Mouse (Mus musculus): ENCODE measurements at regions not wholly inside any gene's neighbourhood (a gene's known extent, or its start where the extent isn't known, plus 50 kb on each side); places are given as distances from the start of the nearest gene placed in this dataset.

- H3K9ac ChIP-seq (ENCODE audit: low read length), result no peak overlapping the region
- 22% methylated on average over 2 of the region's 2 CpGs for WGBS
Measured at GRCm38 (mm10) chr17:79172328-79172727, 120.6 kb downstream of the Qpct start.

GRCm38 (mm10) chr17:79170690-79171089 lies 119.0 kb downstream of the Qpct start:
- Histone ChIP-seq H3K27me3 (ENCODE audit: control insufficient read depth, insufficient read depth, low read length) (no peaks in the 10 kb centered on the region), H3K36me3 (ENCODE audit: control insufficient read depth, insufficient read depth, low read length) (no peaks in the 10 kb centered on the region), H3K9ac (ENCODE audit: low read length) (no peak overlapping the region), H3K4me2 (ENCODE audit: low read depth, low read length) (no peak overlapping the region), H3K27ac (ENCODE audit: low read length) (no peak overlapping the region), H3K4me1 (ENCODE audit: control insufficient read depth, insufficient read depth, low read length) (0 out of 2 replicates have a peak, but pooled peaks cover 3% of the 10 kb centered on the region), H3K4me3 (replicated peaks; ENCODE audit: low read length) (no peak overlapping the region), H3K9me3 (replicated peaks; ENCODE audit: control insufficient read depth, low read length) (no peaks in the 10 kb centered on the region)
- 52% methylated on average over 4 of the region's 4 CpGs for WGBS
- ATAC-seq (ENCODE audit: insufficient read depth, low FRiP score), result no peak

More at GRCm38 (mm10) chr17:79172328-79172727, 120.6 kb downstream of the Qpct start:
- Histone ChIP-seq H3K27ac (ENCODE audit: low read length) (no peak overlapping the region), H3K9me3 (replicated peaks; ENCODE audit: control insufficient read depth, low read length) (no peaks in the 10 kb centered on the region), H3K36me3 (ENCODE audit: control insufficient read depth, insufficient read depth, low read length) (no peaks in the 10 kb centered on the region), H3K4me2 (ENCODE audit: low read depth, low read length) (no peak overlapping the region), H3K27me3 (ENCODE audit: control insufficient read depth, insufficient read depth, low read length) (no peaks in the 10 kb centered on the region), H3K4me3 (replicated peaks; ENCODE audit: low read length) (no peak overlapping the region), H3K4me1 (ENCODE audit: control insufficient read depth, insufficient read depth, low read length) (0 out of 2 replicates have a peak, but pooled peaks cover 3% of the 10 kb centered on the region)
- ATAC-seq (ENCODE audit: insufficient read depth, low FRiP score), result no peak

GRCm38 (mm10) chr17:79167198-79167597 lies 115.5 kb downstream of the Qpct start:
- ATAC-seq (ENCODE audit: insufficient read depth, low FRiP score), result no peak
- Histone ChIP-seq H3K4me3 (replicated peaks; ENCODE audit: low read length) (no peak overlapping the region), H3K9me3 (replicated peaks; ENCODE audit: control insufficient read depth, low read length) (no peaks in the 10 kb centered on the region), H3K4me2 (ENCODE audit: low read depth, low read length) (no peak overlapping the region), H3K4me1 (ENCODE audit: control insufficient read depth, insufficient read depth, low read length) (0 out of 2 replicates have a peak, but pooled peaks cover 3% of the 10 kb centered on the region), H3K9ac (ENCODE audit: low read length) (no peak overlapping the region), H3K36me3 (ENCODE audit: control insufficient read depth, insufficient read depth, low read length) (no peaks in the 10 kb centered on the region), H3K27me3 (ENCODE audit: control insufficient read depth, insufficient read depth, low read length) (no peaks in the 10 kb centered on the region), H3K27ac (ENCODE audit: low read length) (no peak overlapping the region)
- WGBS, result 84% methylated on average over 6 of the region's 6 CpGs

- no peaks in the 10 kb centered on the region for H3K27me3 ChIP-seq (ENCODE audit: control insufficient read depth, insufficient read depth, low read length)
- H3K36me3 ChIP-seq (ENCODE audit: control insufficient read depth, insufficient read depth, low read length), result no peaks in the 10 kb centered on the region
- no peak overlapping the region for H3K4me2 ChIP-seq (ENCODE audit: low read depth, low read length)
- H3K9ac ChIP-seq (ENCODE audit: low read length), result no peak overlapping the region
- H3K27ac ChIP-seq (ENCODE audit: low read length), result no peak overlapping the region
- 65% methylated on average over 5 of the region's 5 CpGs for WGBS
- no peak for ATAC-seq (ENCODE audit: insufficient read depth, low FRiP score)
- no peak overlapping the region for H3K4me3 ChIP-seq (replicated peaks; ENCODE audit: low read length)
- H3K9me3 ChIP-seq (replicated peaks; ENCODE audit: control insufficient read depth, low read length), result no peaks in the 10 kb centered on the region
- H3K4me1 ChIP-seq (ENCODE audit: control insufficient read depth, insufficient read depth, low read length), result no peaks in the 10 kb centered on the region
Measured at GRCm38 (mm10) chr17:79164874-79165553, 113.3 kb downstream of the Qpct start.

- H3K27ac ChIP-seq (ENCODE audit: low read length), result no peak overlapping the region
- WGBS, result 49% methylated on average over 6 of the region's 6 CpGs
- no peaks in the 10 kb centered on the region for H3K27me3 ChIP-seq (ENCODE audit: control insufficient read depth, insufficient read depth, low read length)
- H3K4me1 ChIP-seq (ENCODE audit: control insufficient read depth, insufficient read depth, low read length), result no peaks in the 10 kb centered on the region
- H3K36me3 ChIP-seq (ENCODE audit: control insufficient read depth, insufficient read depth, low read length), result no peaks in the 10 kb centered on the region
- H3K4me3 ChIP-seq (replicated peaks; ENCODE audit: low read length), result no peak overlapping the region
- H3K9ac ChIP-seq (ENCODE audit: low read length), result no peak overlapping the region
- H3K9me3 ChIP-seq (replicated peaks; ENCODE audit: control insufficient read depth, low read length), result no peaks in the 10 kb centered on the region
- no peak for ATAC-seq (ENCODE audit: insufficient read depth, low FRiP score)
- H3K4me2 ChIP-seq (ENCODE audit: low read depth, low read length), result no peak overlapping the region
Measured at GRCm38 (mm10) chr17:79163983-79164382, 112.3 kb downstream of the Qpct start.

- H3K9me3 ChIP-seq (replicated peaks; ENCODE audit: control insufficient read depth, low read length), result no peaks in the 10 kb centered on the region
- no peak overlapping the region for H3K9ac ChIP-seq (ENCODE audit: low read length)
- peak; percentile 40; the same call in 1 of the 2 replicates for ATAC-seq (ENCODE audit: insufficient read depth, low FRiP score)
- no peaks in the 10 kb centered on the region for H3K36me3 ChIP-seq (ENCODE audit: control insufficient read depth, insufficient read depth, low read length)
- 68% methylated on average over 2 of the region's 2 CpGs for WGBS
- no peak overlapping the region for H3K4me3 ChIP-seq (replicated peaks; ENCODE audit: low read length)
- no peak overlapping the region for H3K4me2 ChIP-seq (ENCODE audit: low read depth, low read length)
- no peak overlapping the region for H3K27ac ChIP-seq (ENCODE audit: low read length)
- no peaks in the 10 kb centered on the region for H3K27me3 ChIP-seq (ENCODE audit: control insufficient read depth, insufficient read depth, low read length)
- no peaks in the 10 kb centered on the region for H3K4me1 ChIP-seq (ENCODE audit: control insufficient read depth, insufficient read depth, low read length)
Measured at GRCm38 (mm10) chr17:79154138-79154537, 102.4 kb downstream of the Qpct start.

- Histone ChIP-seq H3K9me3 (replicated peaks; ENCODE audit: control insufficient read depth, low read length) (no peaks in the 10 kb centered on the region), H3K4me3 (replicated peaks; ENCODE audit: low read length) (no peak overlapping the region), H3K36me3 (ENCODE audit: control insufficient read depth, insufficient read depth, low read length) (no peaks in the 10 kb centered on the region), H3K4me1 (ENCODE audit: control insufficient read depth, insufficient read depth, low read length) (no peaks in the 10 kb centered on the region), H3K27me3 (ENCODE audit: control insufficient read depth, insufficient read depth, low read length) (no peaks in the 10 kb centered on the region), H3K4me2 (ENCODE audit: low read depth, low read length) (no peak overlapping the region), H3K27ac (ENCODE audit: low read length) (no peak overlapping the region), H3K9ac (ENCODE audit: low read length) (no peak overlapping the region)
- WGBS, result 70% methylated on average over 3 of the region's 3 CpGs
- no peak for ATAC-seq (ENCODE audit: insufficient read depth, low FRiP score)
Measured at GRCm38 (mm10) chr17:79152823-79153222, 101.1 kb downstream of the Qpct start.

GRCm38 (mm10) chr17:79147883-79148282 lies 96.2 kb downstream of the Qpct start:
- H3K27me3 ChIP-seq (ENCODE audit: control insufficient read depth, insufficient read depth, low read length), result no peaks in the 10 kb centered on the region
- no peak overlapping the region for H3K9ac ChIP-seq (ENCODE audit: low read length)
- H3K27ac ChIP-seq (ENCODE audit: low read length), result no peak overlapping the region
- no peak for ATAC-seq (ENCODE audit: insufficient read depth, low FRiP score)
- 70% methylated on average over 3 of the region's 3 CpGs for WGBS
- H3K36me3 ChIP-seq (ENCODE audit: control insufficient read depth, insufficient read depth, low read length), result no peaks in the 10 kb centered on the region
- H3K4me3 ChIP-seq (replicated peaks; ENCODE audit: low read length), result no peak overlapping the region
- no peaks in the 10 kb centered on the region for H3K4me1 ChIP-seq (ENCODE audit: control insufficient read depth, insufficient read depth, low read length)
- no peak overlapping the region for H3K4me2 ChIP-seq (ENCODE audit: low read depth, low read length)
- no peaks in the 10 kb centered on the region for H3K9me3 ChIP-seq (replicated peaks; ENCODE audit: control insufficient read depth, low read length)

GRCm38 (mm10) chr17:79144913-79145625 lies 93.4 kb downstream of the Qpct start:
- no peaks in the 10 kb centered on the region for H3K27me3 ChIP-seq (ENCODE audit: control insufficient read depth, insufficient read depth, low read length)
- ATAC-seq (ENCODE audit: insufficient read depth, low FRiP score), result no peak

More at GRCm38 (mm10) chr17:79144913-79145625, 93.4 kb downstream of the Qpct start:
- Histone ChIP-seq H3K4me3 (replicated peaks; ENCODE audit: low read length) (no peak overlapping the region), H3K36me3 (ENCODE audit: control insufficient read depth, insufficient read depth, low read length) (no peaks in the 10 kb centered on the region), H3K4me1 (ENCODE audit: control insufficient read depth, insufficient read depth, low read length) (no peaks in the 10 kb centered on the region), H3K4me2 (ENCODE audit: low read depth, low read length) (no peak overlapping the region), H3K9me3 (replicated peaks; ENCODE audit: control insufficient read depth, low read length) (peaks cover 4% of the 10 kb centered on the region; the same call in 1 of the 2 replicates), H3K9ac (ENCODE audit: low read length) (no peak overlapping the region), H3K27ac (ENCODE audit: low read length) (no peak overlapping the region)
- WGBS, result 52% methylated on average over 2 of the region's 2 CpGs
